ENCODE assay signal across 17 mouse cellular contexts in the genomic region with DNA sequence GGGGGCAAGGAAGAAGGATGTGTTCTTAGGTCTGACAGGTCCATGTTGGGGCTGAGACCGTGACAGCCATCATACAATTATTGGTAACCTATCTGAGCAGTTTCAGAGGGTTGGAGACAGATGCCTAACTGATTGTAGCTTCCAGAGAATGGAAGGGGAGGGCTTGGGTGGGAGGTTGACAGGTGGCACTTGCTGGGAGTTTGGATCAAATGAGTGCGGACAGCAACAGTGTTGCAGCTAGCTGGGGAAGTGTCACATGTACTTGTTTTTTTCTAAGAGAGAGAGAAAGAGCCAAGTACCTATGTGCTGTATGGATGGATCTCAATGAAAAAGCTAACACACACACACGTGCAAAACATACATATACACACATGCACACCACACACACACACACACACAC.
"Had no signal": no experiment of that assay in that cellular context is flagged by ENCODE, and none has a peak within 500 bp of the region (broad histone marks: within the 10 kb centered on the region; RNA-seq: fewer than 3 reads in every experiment).

No protein-coding gene starts in this region.

- H3K4me1 ChIP-seq: liver, embryonic 15.5 days; lung, embryonic 15.5 days; megakaryocyte, embryonic 14.5 days had no signal

- ATAC-seq: liver, postnatal 0 days; lung, postnatal 0 days had no signal

- H3K27ac ChIP-seq: liver, embryonic 15.5 days; lung, embryonic 15.5 days; macrophage; midbrain, embryonic 13.5 days; midbrain, embryonic 15.5 days; neural tube, embryonic 12.5 days had no signal

- H3K27me3 ChIP-seq: liver, embryonic 15.5 days; lung, embryonic 15.5 days; megakaryocyte, embryonic 14.5 days; midbrain, embryonic 15.5 days had no signal

- DNase-seq: liver, postnatal 0 days; lung, adult 2 months; lung, postnatal 14 days; lung, postnatal 36 days; right cerebral cortex, postnatal 14 days; thymus, adult 18-20 months; thymus, postnatal 14 days; thymus, postnatal 36 days had no signal

- H3K9me3 ChIP-seq: liver, embryonic 15.5 days; lung, embryonic 15.5 days; megakaryocyte, embryonic 14.5 days; midbrain, embryonic 13.5 days; midbrain, embryonic 15.5 days; neural tube, embryonic 12.5 days had no signal

- H3K4me3 ChIP-seq: liver, embryonic 15.5 days; lung, embryonic 15.5 days; megakaryocyte, embryonic 14.5 days; midbrain, embryonic 13.5 days; midbrain, embryonic 15.5 days; neural tube, embryonic 12.5 days had no signal

- H3K9ac ChIP-seq: liver, embryonic 15.5 days; liver, postnatal 0 days; lung, embryonic 15.5 days; midbrain, embryonic 13.5 days; midbrain, embryonic 15.5 days; neural tube, embryonic 12.5 days had no signal

- H3K4me2 ChIP-seq: liver, embryonic 15.5 days; lung, embryonic 15.5 days; midbrain, embryonic 11.5 days; midbrain, embryonic 13.5 days; midbrain, embryonic 15.5 days had no signal

- H3K36me3 ChIP-seq: liver, embryonic 15.5 days; lung, embryonic 15.5 days; midbrain, embryonic 13.5 days; midbrain, embryonic 15.5 days; neural tube, embryonic 12.5 days had no signal
